Mouse (Mus musculus): ENCODE measurements around the gene Zfp800.

Zfp800 gene

GRCm38 (mm10) chr6:28396051-28396852 lies 1.6 kb downstream of the Zfp800 start:
- no peak for DNase-seq (ENCODE audit: low spot score)

GRCm38 (mm10) chr6:28389038-28389437 lies 8.8 kb downstream of the Zfp800 start:
- DNase-seq (ENCODE audit: low spot score), result no peak

GRCm38 (mm10) chr6:28385169-28385568 lies 12.6 kb downstream of the Zfp800 start:
- no peak for DNase-seq (ENCODE audit: low spot score)

- DNase-seq (ENCODE audit: low spot score), result no peak
These were observed 15.8 kb downstream of the Zfp800 start for GRCm38 (mm10) chr6:28381983-28382382.

- no peak for DNase-seq (ENCODE audit: low spot score)
These were observed 27.7 kb downstream of the Zfp800 start for GRCm38 (mm10) chr6:28369966-28370683.

GRCm38 (mm10) chr6:28367575-28367974 lies 30.2 kb downstream of the Zfp800 start:
- DNase-seq (ENCODE audit: low spot score), result no peak

GRCm38 (mm10) chr6:28351066-28351465 lies 46.7 kb downstream of the Zfp800 start:
- DNase-seq (ENCODE audit: low spot score), result no peak

GRCm38 (mm10) chr6:28345677-28346076 lies 52.1 kb downstream of the Zfp800 start:
- no peak for DNase-seq (ENCODE audit: low spot score)

GRCm38 (mm10) chr6:28345181-28345580 lies 52.6 kb downstream of the Zfp800 start:
- DNase-seq (ENCODE audit: low spot score), result no peak

GRCm38 (mm10) chr6:28342863-28343262 lies 54.9 kb downstream of the Zfp800 start:
- no peak for DNase-seq (ENCODE audit: low spot score)

GRCm38 (mm10) chr6:28341174-28341573 lies 56.6 kb downstream of the Zfp800 start:
- no peak for DNase-seq (ENCODE audit: low spot score)

GRCm38 (mm10) chr6:28339410-28339809 lies 58.4 kb downstream of the Zfp800 start:
- no peak for DNase-seq (ENCODE audit: low spot score)

- no peak for DNase-seq (ENCODE audit: low spot score)
These were observed 64.1 kb downstream of the Zfp800 start for GRCm38 (mm10) chr6:28333696-28334095.

- DNase-seq (ENCODE audit: low spot score), result no peak
These were observed 65.3 kb downstream of the Zfp800 start for GRCm38 (mm10) chr6:28332546-28332945.

GRCm38 (mm10) chr6:28329815-28330214 lies 68.0 kb downstream of the Zfp800 start:
- DNase-seq (ENCODE audit: low spot score), result no peak

- DNase-seq (ENCODE audit: low spot score), result no peak
These were observed 68.7 kb downstream of the Zfp800 start for GRCm38 (mm10) chr6:28329002-28329596.

GRCm38 (mm10) chr6:28326720-28327119 lies 71.1 kb downstream of the Zfp800 start:
- DNase-seq (ENCODE audit: low spot score), result no peak

GRCm38 (mm10) chr6:28322399-28322798 lies 75.4 kb downstream of the Zfp800 start:
- DNase-seq (ENCODE audit: low spot score), result no peak

- no peak for DNase-seq (ENCODE audit: low spot score)
These were observed 78.0 kb downstream of the Zfp800 start for GRCm38 (mm10) chr6:28319648-28320270.

GRCm38 (mm10) chr6:28318820-28319573 lies 78.8 kb downstream of the Zfp800 start:
- DNase-seq (ENCODE audit: low spot score), result no peak

- DNase-seq (ENCODE audit: low spot score), result no peak
These were observed 82.6 kb downstream of the Zfp800 start for GRCm38 (mm10) chr6:28315208-28315607.

- DNase-seq (ENCODE audit: low spot score), result no peak
These were observed 85.7 kb downstream of the Zfp800 start for GRCm38 (mm10) chr6:28312067-28312466.

Measured in urinary bladder, postnatal 10 days (tissue).